Mouse (Mus musculus) heart, embryonic 14.5 days (tissue): ENCODE data around the gene Kctd20. TPM values are rescaled to one million over a fixed set of nuclear protein-coding genes. Genes with fewer than 3 reads are reported as not detected.

ENCODE experiments used
- ATAC-seq: fragments of 200-750 bp; cut with Nextera tagmentation; 2 replicates; pipeline ENCODE4 v1.8.0; 2017; ENCODE audit warnings: low read depth, moderate TSS enrichment; ENCODE audit not compliant: insufficient number of reproducible peaks, insufficient read depth, low FRiP score
- H3K27ac ChIP-seq, 2 experiments: fragments of 200-500 bp in 1 of 2; fragments of 300-500 bp in 1 of 2; sonication (generic) in 1 of 2; replicated peaks in 1 of 2; 2 replicates each; pipeline ENCODE4 v1.5.1; 2012 to 2014; ENCODE audit warnings: low read depth in 2 of 2, low read length in 2 of 2, control low read depth in 1 of 2, mild to moderate bottlenecking in 1 of 2, mixed read lengths in 1 of 2; ENCODE audit not compliant: control insufficient read depth in 1 of 2, insufficient read depth in 1 of 2
- H3K27me3 ChIP-seq: fragments of 300-500 bp; sonication (generic); 2 replicates; pipeline ENCODE4 v1.6.1; 2014; ENCODE audit warnings: mild to moderate bottlenecking, low read length, control low read depth; ENCODE audit not compliant: control insufficient read depth, insufficient read depth
- H3K36me3 ChIP-seq: fragments of 300-500 bp; sonication (generic); 2 replicates; pipeline ENCODE4 v1.6.1; 2014; ENCODE audit warnings: mild to moderate bottlenecking, control low read depth, low read length, mixed read lengths; ENCODE audit not compliant: control insufficient read depth, insufficient read depth
- H3K4me1 ChIP-seq, 2 experiments: fragments of 200-500 bp in 1 of 2; fragments of 300-500 bp in 1 of 2; sonication (generic) in 1 of 2; 2 replicates each; pipeline ENCODE4 v1.6.1; 2012 to 2014; ENCODE audit warnings: low read length in 2 of 2, control low read depth in 1 of 2, mixed read lengths in 1 of 2; ENCODE audit not compliant: control insufficient read depth in 2 of 2, insufficient read depth in 2 of 2
- H3K4me2 ChIP-seq: fragments of 300-500 bp; sonication (generic); 2 replicates; pipeline ENCODE4 v1.6.1; 2014; ENCODE audit warnings: mild to moderate bottlenecking, low read length
- H3K4me3 ChIP-seq, 2 experiments: fragments of 200-500 bp in 1 of 2; fragments of 300-500 bp in 1 of 2; sonication (generic) in 1 of 2; 2 replicates each; pipeline ENCODE4 v1.5.1; 2012 to 2014; ENCODE audit warnings: low read length in 2 of 2, mild to moderate bottlenecking in 2 of 2, control low read depth in 1 of 2, low read depth in 1 of 2, moderate library complexity in 1 of 2; ENCODE audit not compliant: control insufficient read depth in 1 of 2, insufficient read depth in 1 of 2
- H3K9ac ChIP-seq: fragments of 300-500 bp; sonication (generic); 2 replicates; pipeline ENCODE4 v1.6.1; 2014; ENCODE audit warnings: mild to moderate bottlenecking, low read length
- H3K9me3 ChIP-seq: fragments of 300-500 bp; sonication (generic); 2 replicates; pipeline ENCODE4 v1.6.1; 2016; ENCODE audit warnings: low read length, control low read depth; ENCODE audit not compliant: control insufficient read depth
- WGBS: fragments of 180-500 bp; shearing (Covaris S2); extraction: QIAGEN DNeasy Blood & Tissue Kit; methylation state at CpG from one replicate; pipeline ENCODE4 v1.1.7; 2014; 5-methylcytosine and 5-hydroxymethylcytosine counted together
- polyA plus RNA-seq: library from polyadenylated mRNA; unstranded; fragments of >200 nt; fragmentation: Nextera tagmentation; extraction: Ambion mirVana; gene quantifications from 2 replicates; pipeline ENCODE4 v1.2.1, GENCODE M21; 2014

Gene Kctd20
- polyA plus RNA-seq, 1 experiment from 2014 or later: 53.2 TPM

GRCm38 (mm10) chr17:29009181-29009580 lies 57.4 kb downstream of the Kctd20 start:
- 85% methylated on average over 4 of the region's 4 CpGs for WGBS
- H3K27me3 ChIP-seq: no peaks in the 10 kb centered on the region
- no peak overlapping the region for H3K9ac ChIP-seq
- H3K9me3 ChIP-seq: no peaks in the 10 kb centered on the region
- no peak overlapping the region for H3K4me2 ChIP-seq
- H3K27ac ChIP-seq: no peak overlapping the region
- no peaks in the 10 kb centered on the region for H3K36me3 ChIP-seq
- peaks cover 0 to 12% of the 10 kb centered on the region in 2 experiments; a peak in 2 of 4 replicates for H3K4me1 ChIP-seq
- H3K4me3 ChIP-seq: no peak overlapping the region
- no peak for ATAC-seq

DNA sequence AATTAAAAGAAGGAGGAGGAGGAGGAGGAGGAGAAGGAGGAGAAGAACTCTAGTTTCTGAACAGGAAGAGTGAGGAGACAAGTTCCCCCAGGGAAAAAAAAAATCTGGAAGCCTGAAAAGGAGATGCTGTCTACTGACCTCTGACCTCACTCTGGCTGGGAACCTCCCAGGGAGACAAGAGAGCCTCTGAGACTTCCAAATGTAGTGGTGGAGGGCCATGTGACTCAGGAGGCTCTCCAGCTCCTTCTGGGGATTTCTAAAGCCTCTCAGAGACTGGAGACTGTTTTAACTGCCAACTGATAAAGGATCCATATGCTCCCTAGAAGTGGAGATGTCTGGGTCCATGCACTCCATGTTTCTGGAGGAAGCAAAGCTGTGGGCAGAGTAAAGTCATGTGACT lies 62.5 kb downstream of the Kctd20 start:
- Histone ChIP-seq H3K9me3 (no peaks in the 10 kb centered on the region), H3K36me3 (no peaks in the 10 kb centered on the region), H3K4me2 (no peak overlapping the region), H3K4me1 (no peaks in the 10 kb centered on the region), H3K27ac (no peak overlapping the region), H3K4me3 (no peak overlapping the region), H3K27me3 (no peaks in the 10 kb centered on the region), H3K9ac (no peak overlapping the region)
- ATAC-seq: 0 out of 2 replicates have a peak, but pooled peaks have one; percentile 26

DNA sequence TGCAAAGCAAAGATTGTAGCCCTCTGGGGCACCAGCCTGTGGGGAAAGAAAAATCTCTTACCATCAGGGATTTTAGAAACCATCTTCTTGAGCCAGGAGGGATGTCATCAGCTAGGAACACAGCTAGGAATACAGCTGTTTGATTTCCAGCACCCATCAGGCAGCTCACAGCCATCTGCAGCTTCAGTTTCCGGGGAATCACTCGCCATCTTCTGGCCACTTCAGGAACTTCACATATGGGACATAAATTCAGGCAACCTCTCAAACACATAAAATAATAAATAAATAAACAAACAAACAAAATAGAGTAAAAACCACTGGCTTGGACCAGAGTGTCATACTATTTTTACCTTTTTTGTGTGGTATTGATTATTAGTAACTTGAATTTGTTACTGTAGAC lies 63.9 kb downstream of the Kctd20 start:
- Histone ChIP-seq H3K4me3 (no peak overlapping the region), H3K36me3 (no peaks in the 10 kb centered on the region), H3K27me3 (no peaks in the 10 kb centered on the region), H3K27ac (no peak overlapping the region), H3K9me3 (no peaks in the 10 kb centered on the region), H3K4me2 (no peak overlapping the region), H3K9ac (no peak overlapping the region), H3K4me1 (no peaks in the 10 kb centered on the region)
- no peak for ATAC-seq
- 25% methylated on average over 2 of the region's 2 CpGs for WGBS

DNA sequence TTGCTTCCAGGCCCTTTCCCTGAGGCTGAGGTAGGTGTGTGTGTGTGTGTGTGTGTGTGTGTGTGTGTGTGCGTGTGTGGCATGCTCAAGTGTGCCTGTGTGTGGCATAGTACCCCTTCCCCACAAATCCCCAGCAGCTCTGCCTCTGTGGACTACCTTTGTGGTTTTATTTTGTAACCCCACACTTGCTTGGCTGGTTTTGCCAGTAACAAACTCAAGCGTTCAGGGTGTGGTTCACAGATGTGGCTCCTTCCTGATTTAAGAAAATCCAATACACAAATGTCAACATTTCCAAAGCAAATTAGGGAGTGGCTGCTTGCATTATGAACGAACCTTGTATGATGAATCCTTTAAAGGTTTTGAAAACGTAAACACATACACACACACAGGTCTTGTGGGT lies 65.0 kb downstream of the Kctd20 start:
- 78% methylated on average over 4 of the region's 4 CpGs for WGBS
- Histone ChIP-seq H3K27me3 (no peaks in the 10 kb centered on the region), H3K9me3 (no peaks in the 10 kb centered on the region), H3K27ac (no peak overlapping the region), H3K36me3 (no peaks in the 10 kb centered on the region), H3K9ac (no peak overlapping the region), H3K4me3 (no peak overlapping the region), H3K4me2 (no peak overlapping the region), H3K4me1 (no peaks in the 10 kb centered on the region)
- no peak for ATAC-seq

DNA sequence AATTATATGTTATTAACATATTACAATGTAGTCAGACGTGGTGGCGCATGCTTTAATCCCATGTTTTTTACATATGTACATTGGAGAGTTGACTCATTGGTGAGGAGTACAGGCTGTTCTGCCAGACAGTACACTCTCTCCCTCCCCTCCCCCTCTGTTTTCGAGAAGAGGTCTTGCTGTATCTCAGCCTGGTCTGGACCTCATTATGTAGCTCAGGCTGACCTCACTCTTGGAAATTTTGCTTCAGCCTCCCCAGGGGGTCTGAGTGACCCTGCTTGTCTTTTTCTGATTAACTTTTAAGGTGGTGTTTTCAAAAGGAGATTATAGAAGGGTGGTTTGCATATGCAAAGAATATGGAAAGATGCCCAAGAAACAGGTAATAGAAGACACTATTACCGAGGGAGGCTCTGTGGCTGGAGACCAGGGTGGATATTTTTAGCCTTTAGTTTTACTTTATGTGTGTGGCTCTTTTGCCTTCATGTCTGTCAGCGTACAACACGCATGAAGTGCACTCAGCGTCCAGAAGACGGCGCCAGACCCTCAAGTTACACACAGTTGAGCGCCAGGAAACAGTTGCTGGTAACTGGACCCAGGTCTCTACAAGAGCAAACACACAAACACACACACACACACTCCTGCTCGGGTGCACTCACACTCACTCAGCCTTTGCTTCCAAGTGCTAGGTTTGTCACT lies 66.7 kb downstream of the Kctd20 start:
- WGBS: 43% methylated on average over 11 of the region's 11 CpGs
- Histone ChIP-seq H3K9me3 (no peaks in the 10 kb centered on the region), H3K4me2 (no peak overlapping the region), H3K4me1 (no peaks in the 10 kb centered on the region; a peak in 1 of 4 replicates), H3K36me3 (no peaks in the 10 kb centered on the region), H3K27ac (no peak overlapping the region), H3K4me3 (no peak overlapping the region), H3K9ac (no peak overlapping the region), H3K27me3 (no peaks in the 10 kb centered on the region)
- ATAC-seq: no peak

Other genes starting within 250 kb of the Kctd20 start
- gene AC170998.1, start 225.9 kb upstream of the Kctd20 start, polyA plus RNA-seq: 2.2 and 2.5 TPM in 2 replicates
- gene Mapk13, start 182.7 kb upstream of the Kctd20 start, polyA plus RNA-seq: 1.7 and 2.5 TPM in 2 replicates
- gene Brpf3, start 150.9 kb upstream of the Kctd20 start, polyA plus RNA-seq: 6.0 and 6.4 TPM in 2 replicates
- 0.11 TPM in 1 of 2 replicates, not detected in the other for gene Pnpla1, start 93.5 kb upstream of the Kctd20 start, polyA plus RNA-seq
- gene 4930539E08Rik, start 36.6 kb upstream of the Kctd20 start, polyA plus RNA-seq: 0.09 TPM in 2 replicates
- not detected in 2 replicates for gene Pxt1, start 8.1 kb upstream of the Kctd20 start, polyA plus RNA-seq
- 68.0 and 70.3 TPM in 2 replicates for gene Stk38, start 56.0 kb downstream of the Kctd20 start, polyA plus RNA-seq
- gene Srsf3, start 80.7 kb downstream of the Kctd20 start, polyA plus RNA-seq: 340 and 357 TPM in 2 replicates
- gene Cdkn1a, start 139.0 kb downstream of the Kctd20 start, polyA plus RNA-seq: 51.7 and 57.7 TPM in 2 replicates
- 0.23 and 0.36 TPM in 2 replicates for gene Rab44, start 162.2 kb downstream of the Kctd20 start, polyA plus RNA-seq